In the genomic region with DNA sequence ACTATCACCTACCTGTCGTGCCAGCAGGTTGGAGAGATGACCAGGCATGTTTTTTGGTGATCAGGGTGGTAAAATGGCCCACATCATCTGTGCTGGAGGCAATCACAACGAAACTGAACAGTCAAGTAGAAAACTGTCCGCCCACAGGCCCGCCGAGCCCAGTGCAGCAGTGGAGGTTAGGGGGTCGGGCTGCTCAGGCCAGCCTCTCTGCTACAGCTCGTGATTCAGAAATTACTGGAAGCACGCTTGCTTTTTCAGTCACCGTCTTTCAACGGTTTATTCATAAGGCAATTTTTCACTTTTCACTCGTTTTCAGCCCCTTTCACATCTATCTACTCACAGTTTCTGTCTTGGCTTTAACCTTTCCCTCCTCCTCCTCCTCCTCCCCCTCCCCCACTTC, we compare ENCODE assay signal across 24 mouse cellular contexts.
A peak's percentile ranks its signal among the peaks of the same experiment; 100 is the strongest.
DNase-seq lines count a peak whose midpoint lies in the region; ATAC-seq and TF ChIP-seq lines count a peak whose summit lies in the region.
"Had no signal": no experiment of that assay in that cellular context is flagged by ENCODE, and none has a peak within 500 bp of the region (broad histone marks: within the 10 kb centered on the region; RNA-seq: fewer than 3 reads in every experiment).

No protein-coding gene starts in this region.

- TF ChIP-seq RAD21 in CH12.LX (IDR thresholded peaks at IDR 0.05; ENCODE audit: low read depth, low read length) = no peak; the same call in none of the 2 replicates

- TF ChIP-seq POLR2A in CH12.LX (IDR thresholded peaks at IDR 0.05; ENCODE audit: low read depth, low read length) = 0 out of 2 replicates have a peak, but pooled peaks have one; percentile 14

- H3K4me3 ChIP-seq in CH12.LX (replicated peaks in 1 of 3; ENCODE audit: low read depth in 2 of 3, low read length in 2 of 3, poor library complexity in 1 of 3) (peak overlapping the region in 1 of 3 experiments; percentile 24), E14TG2a.4 (replicated peaks; ENCODE audit: low read length) (0 out of 2 replicates have a peak overlapping the region, but pooled peaks have one; percentile 30)
- H3K4me3 ChIP-seq in stomach, postnatal 0 days (ENCODE audit: low read depth, low read length) = no peak overlapping the region
- no peak overlapping the region for H3K4me3 ChIP-seq in limb, embryonic 10.5 days
- no peak overlapping the region for H3K4me3 ChIP-seq in midbrain, embryonic 13.5 days (replicated peaks)

- no peak for TF ChIP-seq CTCF in CH12.LX (conservative IDR thresholded peaks at IDR 0.05 in 1 of 2, IDR thresholded peaks at IDR 0.05 in 1 of 2; ENCODE audit: low read depth in 2 of 2, low read length in 2 of 2)
- no peak for TF ChIP-seq CTCF in E14TG2a.4 (conservative IDR thresholded peaks at IDR 0.05; ENCODE audit: low read length)
- TF ChIP-seq CTCF in stomach, postnatal 0 days (IDR thresholded peaks at IDR 0.05; ENCODE audit: low read depth) = no peak

- H3K27ac ChIP-seq in CH12.LX (ENCODE audit: insufficient read depth, low read depth) = peak overlapping the region; percentile 90
- peak overlapping the region; percentile 53; the same call in 1 of the 2 replicates for H3K27ac ChIP-seq in stomach, postnatal 0 days (replicated peaks)
- H3K27ac ChIP-seq in limb, embryonic 10.5 days = no peak overlapping the region
- H3K27ac ChIP-seq in midbrain, embryonic 13.5 days = no peak overlapping the region

- H3K4me1 ChIP-seq in CH12.LX (ENCODE audit: control insufficient read depth in 1 of 2, insufficient read depth in 2 of 2) (peaks cover 60 to 95% of the 10 kb centered on the region in 2 experiments), E14TG2a.4 (replicated peaks; ENCODE audit: low read depth, low read length) (peaks cover 68% of the 10 kb centered on the region)
- no peaks in the 10 kb centered on the region; the same call in 1 of the 2 replicates for H3K4me1 ChIP-seq in stomach, postnatal 0 days (replicated peaks; ENCODE audit: control insufficient read depth, insufficient read depth)
- peaks cover 3% of the 10 kb centered on the region; the same call in 1 of the 2 replicates for H3K4me1 ChIP-seq in limb, embryonic 10.5 days
- H3K4me1 ChIP-seq in midbrain, embryonic 13.5 days (replicated peaks) = 0 out of 2 replicates have a peak, but pooled peaks cover 4% of the 10 kb centered on the region

- peak; percentile 87 for TF ChIP-seq EP300 in CH12.LX (IDR thresholded peaks at IDR 0.05; ENCODE audit: low read length)
- TF ChIP-seq EP300 in stomach, postnatal 0 days (optimal IDR thresholded peaks at IDR 0.05) = no peak

- peak overlapping the region; percentile 30 for H3K9ac ChIP-seq in CH12.LX (ENCODE audit: insufficient read depth, low read depth)
- no peak overlapping the region for H3K9ac ChIP-seq in stomach, postnatal 0 days (ENCODE audit: low read length)
- no peak overlapping the region for H3K9ac ChIP-seq in midbrain, embryonic 13.5 days (replicated peaks)

- in situ Hi-C loops in CH12.LX (cut with MboI; ENCODE audit: low pct_ligation_motif_present, low pct_unique_long_range_greater_than_20kb, low sequenced_read_pairs) = no loop called here

- no peaks in the 10 kb centered on the region for H3K27me3 ChIP-seq in CH12.LX (replicated peaks)
- 0 out of 2 replicates have a peak, but pooled peaks cover 4% of the 10 kb centered on the region for H3K27me3 ChIP-seq in E14TG2a.4 (ENCODE audit: insufficient read depth, low read length)
- no peaks in the 10 kb centered on the region for H3K27me3 ChIP-seq in stomach, postnatal 0 days (ENCODE audit: control insufficient read depth, insufficient read depth, low read length)
- no peaks in the 10 kb centered on the region for H3K27me3 ChIP-seq in limb, embryonic 10.5 days (ENCODE audit: low read depth, poor library complexity, severe bottlenecking)
- H3K27me3 ChIP-seq in midbrain, embryonic 13.5 days = peaks cover 19% of the 10 kb centered on the region
- H3K27me3 ChIP-seq: Patski had no signal

- ATAC-seq in stomach, postnatal 0 days (ENCODE audit: low FRiP score, low TSS enrichment) = no peak
- ATAC-seq in midbrain, embryonic 13.5 days = no peak
- ATAC-seq: activated CD4-positive, CD25-positive, alpha-beta regulatory T cell, adult 4 months; CD4-positive, CD25-positive, alpha-beta regulatory T cell, adult 4 months; Patski had no signal

- H3K36me3 ChIP-seq in CH12.LX (replicated peaks in 1 of 2; ENCODE audit: control insufficient read depth in 1 of 2, insufficient read depth in 1 of 2, low read length in 1 of 2) = no peaks in the 10 kb centered on the region
- H3K36me3 ChIP-seq in E14TG2a.4 (ENCODE audit: insufficient read depth, low read length) = no peaks in the 10 kb centered on the region
- H3K36me3 ChIP-seq in stomach, postnatal 0 days (ENCODE audit: control insufficient read depth, insufficient read depth, low read length) = no peaks in the 10 kb centered on the region
- no peaks in the 10 kb centered on the region for H3K36me3 ChIP-seq in limb, embryonic 10.5 days
- H3K36me3 ChIP-seq in midbrain, embryonic 13.5 days = no peaks in the 10 kb centered on the region
- H3K36me3 ChIP-seq: G1E had no signal

- peak overlapping the region; percentile 30 for H3K4me2 ChIP-seq in CH12.LX (ENCODE audit: insufficient read depth, low read depth, poor library complexity, severe bottlenecking)
- H3K4me2 ChIP-seq in stomach, postnatal 0 days (replicated peaks; ENCODE audit: low read depth) = no peak overlapping the region
- H3K4me2 ChIP-seq in midbrain, embryonic 13.5 days (replicated peaks) = no peak overlapping the region

- H3K9me3 ChIP-seq in CH12.LX (replicated peaks; ENCODE audit: low read length) (no peaks in the 10 kb centered on the region), E14TG2a.4 (ENCODE audit: low read length) (no peaks in the 10 kb centered on the region)
- no peaks in the 10 kb centered on the region for H3K9me3 ChIP-seq in stomach, postnatal 0 days (ENCODE audit: control insufficient read depth, low read length)
- no peaks in the 10 kb centered on the region for H3K9me3 ChIP-seq in limb, embryonic 10.5 days (replicated peaks)
- no peaks in the 10 kb centered on the region for H3K9me3 ChIP-seq in midbrain, embryonic 13.5 days
- H3K9me3 ChIP-seq: G1E had no signal

- dilution Hi-C loops in CH12.LX (cut with MboI; ENCODE audit: extremely low pct_ligation_motif_present, extremely low pct_unique_long_range_greater_than_20kb, low sequenced_read_pairs) = no loop called here

- 67% methylated on average over 11 of the region's 11 CpGs for WGBS in stomach, postnatal 0 days
- 79% methylated on average over 11 of the region's 11 CpGs for WGBS in limb, embryonic 10.5 days
- 79% methylated on average over 11 of the region's 11 CpGs for WGBS in midbrain, embryonic 13.5 days

- DNase-seq in heart, adult 11 months = peak; percentile 76
- no peak for DNase-seq in heart, adult 8-10 months (ENCODE audit: low spot score)
- peak; percentile 58 for DNase-seq in CH12.LX (ENCODE audit: extremely low read depth)
- DNase-seq in stomach, postnatal 0 days (ENCODE audit: low spot score) = no peak
- DNase-seq in limb, embryonic 10.5 days (ENCODE audit: low spot score) = no peak
- no peak for DNase-seq in adrenal gland, adult (ENCODE audit: inconsistent age in 2 of 2, low spot score in 1 of 2)
- DNase-seq: adrenal gland, adult 2 months; adrenal gland, adult 8-10 months; adrenal gland, postnatal 10 days; adrenal gland, postnatal 14 days; adrenal gland, postnatal 25 days; adrenal gland, postnatal 36 days; B cell, adult 2 months; cerebellum, adult 11 months; cerebellum, adult 11-12 months; cerebellum, adult 18-20 months; cerebellum, adult 2 months; cerebellum, adult 8-10 months had no signal

- no peaks in the 10 kb centered on the region for H3K79me2 ChIP-seq in CH12.LX (replicated peaks; ENCODE audit: control insufficient read depth, extremely low read depth, insufficient read depth, poor library complexity, severe bottlenecking)

TF ChIP-seq in CH12.LX, 34 proteins besides CTCF, POLR2A, EP300 and RAD21 (continues in another document):
- TF ChIP-seq MYC (IDR thresholded peaks at IDR 0.05; ENCODE audit: low read depth, low read length) (peak; percentile 64; the same call in 1 of the 2 replicates), IRF4 (IDR thresholded peaks at IDR 0.05; ENCODE audit: low read depth, low read length) (peak; percentile 92), MAX (IDR thresholded peaks at IDR 0.05; ENCODE audit: low read length) (no peak; the same call in 1 of the 2 replicates), MAZ (IDR thresholded peaks at IDR 0.05; ENCODE audit: low read depth, low read length) (peak; percentile 74; the same call in 1 of the 2 replicates), CHD2 (IDR thresholded peaks at IDR 0.05; ENCODE audit: low read length) (peak; percentile 83), USF2 (conservative IDR thresholded peaks at IDR 0.05; ENCODE audit: low read depth, low read length) (no peak), ZMIZ1 (IDR thresholded peaks at IDR 0.05; ENCODE audit: low read depth, low read length) (no peak), NELFE (IDR thresholded peaks at IDR 0.05; ENCODE audit: low read depth, low read length) (no peak), SMC3 (IDR thresholded peaks at IDR 0.05; ENCODE audit: low read depth, low read length) (no peak; the same call in 1 of the 2 replicates), MAFK (IDR thresholded peaks at IDR 0.05; ENCODE audit: insufficient replicate concordance, low read length) (peak; percentile 72), TCF12 (IDR thresholded peaks at IDR 0.05; ENCODE audit: low read depth, low read length) (peak; percentile 82), BHLHE40 (IDR thresholded peaks at IDR 0.05; ENCODE audit: low read depth, low read length) (peak; percentile 95), TBP (conservative IDR thresholded peaks at IDR 0.05; ENCODE audit: low read depth, low read length) (no peak), JUND (conservative IDR thresholded peaks at IDR 0.05; ENCODE audit: low read depth, low read length) (peak; percentile 75), HCFC1 (IDR thresholded peaks at IDR 0.05; ENCODE audit: low read depth, low read length) (no peak), USF1 (IDR thresholded peaks at IDR 0.05; ENCODE audit: low read depth, low read length) (no peak), ELF1 (IDR thresholded peaks at IDR 0.05; ENCODE audit: low read depth, low read length) (no peak), KAT2A (IDR thresholded peaks at IDR 0.05; ENCODE audit: insufficient replicate concordance, low read length) (no peak), UBTF (IDR thresholded peaks at IDR 0.05; ENCODE audit: low read depth, low read length) (no peak), PAX5 (IDR thresholded peaks at IDR 0.05; ENCODE audit: low read length) (no peak), SIN3A (IDR thresholded peaks at IDR 0.05; ENCODE audit: low read length) (peak; percentile 58; the same call in 1 of the 2 replicates), GABPA (IDR thresholded peaks at IDR 0.05; ENCODE audit: insufficient replicate concordance, low read depth, low read length) (no peak), RCOR1 (conservative IDR thresholded peaks at IDR 0.05; ENCODE audit: low read depth, low read length) (no peak; the same call in 1 of the 2 replicates), NRF1 (IDR thresholded peaks at IDR 0.05; ENCODE audit: low read depth, low read length) (no peak), JUN (IDR thresholded peaks at IDR 0.05; ENCODE audit: insufficient read depth, low read depth, low read length) (0 out of 2 replicates have a peak, but pooled peaks have one; percentile 42)

Comparison
In these comparisons a context has a peak if more than half of its experiments do, and no peak if none do; other contexts are left out.
1. DNase-seq: peak in heart, adult 11 months (single experiment) and CH12.LX (single experiment); none in heart, adult 8-10 months (single experiment), stomach, postnatal 0 days (single experiment), limb, embryonic 10.5 days (single experiment) and adrenal gland, adult (0 of 2).
2. H3K27ac ChIP-seq: peak in CH12.LX (single experiment) and stomach, postnatal 0 days (single experiment); none in limb, embryonic 10.5 days (single experiment) and midbrain, embryonic 13.5 days (single experiment).